Mouse (Mus musculus): Measurements from ENCODE around the gene Aipl1.

DNA sequence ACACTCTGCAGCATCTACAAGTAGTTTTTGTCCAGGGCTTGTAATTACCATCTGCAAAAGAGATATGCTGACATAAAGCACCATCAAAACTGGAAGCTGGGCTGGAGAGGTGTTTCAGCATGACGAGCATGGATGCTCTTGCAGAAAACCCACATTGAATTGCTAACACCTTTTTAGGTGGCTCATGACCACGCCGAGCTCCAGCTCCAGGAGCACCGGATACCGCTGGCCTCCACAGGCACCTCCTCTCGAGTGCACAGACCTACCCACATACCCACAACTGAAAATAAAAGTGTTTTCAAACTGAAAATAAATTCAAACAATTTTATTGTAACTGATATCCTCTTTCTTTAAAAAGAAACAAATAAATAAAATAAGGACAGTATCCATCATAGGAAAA lies 37.1 kb downstream of the Aipl1 start:
- TF ChIP-seq POLR2A (IDR thresholded peaks at IDR 0.05; ENCODE audit: low read depth, low read length) (no peak), CTCF (IDR thresholded peaks at IDR 0.05; ENCODE audit: borderline replicate concordance, insufficient read depth, low read length) (no peak)
